Mouse (Mus musculus) megakaryocyte, embryonic 14.5 days (primary cell): ENCODE data around the gene Podnl1.

Source experiments
- FLI1 ChIP-seq: IDR thresholded peaks from 2 replicates; pipeline ENCODE4 v1.6.1; 2012; ENCODE audit warnings: low read length, inconsistent platforms, mixed read lengths
- GATA1 ChIP-seq: IDR thresholded peaks from 3 replicates; pipeline ENCODE4 v1.6.1; 2012; ENCODE audit warnings: mixed read lengths, low read length, inconsistent platforms, borderline replicate concordance

DNA sequence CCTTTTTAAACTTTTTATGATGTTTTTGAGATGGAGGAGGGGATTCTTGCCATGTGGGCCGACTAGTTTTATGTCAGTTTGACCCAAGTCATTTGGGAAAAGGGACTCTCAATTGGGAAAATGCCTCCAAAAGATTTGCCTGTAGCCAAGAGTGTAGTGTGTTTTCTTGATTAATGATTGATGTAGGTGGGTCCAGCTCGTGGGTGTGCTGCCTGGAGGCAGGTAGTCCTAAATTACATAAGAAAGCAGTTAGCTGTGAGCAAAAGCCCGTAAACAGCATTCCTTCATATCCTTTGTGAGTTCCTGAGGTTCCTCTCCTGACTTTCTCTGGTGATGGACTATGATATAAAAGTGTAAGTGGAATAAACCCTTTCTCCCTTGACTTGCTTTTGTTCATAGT lies 23.4 kb downstream of the Podnl1 start:
- TF ChIP-seq GATA1 (no peak), FLI1 (no peak)
